Mouse (Mus musculus) hindbrain, embryonic 13.5 days (tissue): ENCODE measurements around the gene Upp1. TPM values are rescaled to one million over a fixed set of nuclear protein-coding genes. Genes with fewer than 3 reads are reported as not detected.
"Not testable (repeated sequence)": the region's sequence is repeated elsewhere in the genome, so short reads cannot be mapped to it uniquely, and the experiment has no call there.

Source experiments
- ATAC-seq: fragments of 200-750 bp; cut with Nextera tagmentation; 2 replicates; pipeline ENCODE4 v1.8.0; 2017; ENCODE audit warnings: moderate TSS enrichment; ENCODE audit not compliant: low FRiP score
- H3K27ac ChIP-seq: fragments of 300-500 bp; sonication (generic); 2 replicates; pipeline ENCODE4 v1.5.1; 2015; ENCODE audit warnings: inconsistent platforms, mild to moderate bottlenecking, moderate library complexity
- H3K27me3 ChIP-seq: fragments of 300-500 bp; sonication (generic); 2 replicates; pipeline ENCODE4 v1.6.1; 2015; ENCODE audit warnings: mild to moderate bottlenecking, inconsistent platforms
- H3K36me3 ChIP-seq: fragments of 300-500 bp; sonication (generic); 2 replicates; pipeline ENCODE4 v1.6.1; 2015; ENCODE audit warnings: mild to moderate bottlenecking, inconsistent platforms
- H3K4me1 ChIP-seq: fragments of 300-500 bp; sonication (generic); replicated peaks from 2 replicates; pipeline ENCODE4 v1.6.1; 2015; ENCODE audit warnings: inconsistent platforms
- H3K4me2 ChIP-seq: fragments of 300-500 bp; sonication (generic); 2 replicates; pipeline ENCODE4 v1.6.1; 2015; ENCODE audit warnings: inconsistent platforms, mild to moderate bottlenecking, moderate library complexity
- H3K4me3 ChIP-seq: fragments of 300-500 bp; sonication (generic); 2 replicates; pipeline ENCODE4 v1.5.1; 2015; ENCODE audit warnings: mild to moderate bottlenecking, inconsistent platforms
- H3K9ac ChIP-seq: fragments of 300-500 bp; sonication (generic); 2 replicates; pipeline ENCODE4 v1.6.1; 2015; ENCODE audit warnings: mild to moderate bottlenecking, inconsistent platforms
- H3K9me3 ChIP-seq: fragments of 300-500 bp; sonication (generic); 2 replicates; pipeline ENCODE4 v1.6.1; 2016; ENCODE audit warnings: inconsistent platforms
- WGBS: fragments of 180-500 bp; shearing (Covaris S2); methylation state at CpG from one replicate; pipeline ENCODE4 v1.1.7; 2015; 5-methylcytosine and 5-hydroxymethylcytosine counted together
- polyA plus RNA-seq: library from polyadenylated mRNA; unstranded; fragments of >200 nt; fragmentation: Nextera tagmentation; extraction: Ambion mirVana; gene quantifications from 2 replicates; pipeline ENCODE4 v1.2.1, GENCODE M21; 2015

Gene Upp1
- polyA plus RNA-seq, 1 experiment from 2014 or later = 2.0 TPM

DNA sequence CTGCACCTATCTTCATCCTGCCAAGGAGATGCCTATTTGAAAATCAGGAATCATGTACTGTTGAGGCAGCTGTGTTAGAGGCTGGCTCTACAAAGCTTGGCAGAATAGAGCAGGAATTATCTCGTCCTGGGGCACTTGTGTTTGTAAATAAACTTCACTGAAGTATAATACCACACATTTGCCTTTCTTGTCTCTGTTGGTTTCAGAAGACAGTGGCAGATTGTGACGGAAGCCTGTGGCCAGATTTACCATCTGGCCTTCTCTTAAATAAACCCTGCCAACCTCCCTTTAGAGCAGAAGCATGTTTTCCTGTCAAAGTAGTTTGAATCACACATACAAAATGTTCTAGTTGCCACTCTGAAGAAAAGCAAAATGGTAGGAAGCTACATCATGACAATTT, 10.2 kb downstream of the Upp1 start:
- no peaks in the 10 kb centered on the region for H3K9me3 ChIP-seq
- H3K27me3 ChIP-seq = no peaks in the 10 kb centered on the region
- H3K4me2 ChIP-seq = no peak overlapping the region
- no peak overlapping the region for H3K27ac ChIP-seq
- H3K4me3 ChIP-seq = no peak overlapping the region
- H3K9ac ChIP-seq = no peak overlapping the region
- H3K4me1 ChIP-seq = no peaks in the 10 kb centered on the region
- 67% methylated on average over 2 of the region's 2 CpGs for WGBS
- H3K36me3 ChIP-seq = no peaks in the 10 kb centered on the region
- no peak for ATAC-seq

DNA sequence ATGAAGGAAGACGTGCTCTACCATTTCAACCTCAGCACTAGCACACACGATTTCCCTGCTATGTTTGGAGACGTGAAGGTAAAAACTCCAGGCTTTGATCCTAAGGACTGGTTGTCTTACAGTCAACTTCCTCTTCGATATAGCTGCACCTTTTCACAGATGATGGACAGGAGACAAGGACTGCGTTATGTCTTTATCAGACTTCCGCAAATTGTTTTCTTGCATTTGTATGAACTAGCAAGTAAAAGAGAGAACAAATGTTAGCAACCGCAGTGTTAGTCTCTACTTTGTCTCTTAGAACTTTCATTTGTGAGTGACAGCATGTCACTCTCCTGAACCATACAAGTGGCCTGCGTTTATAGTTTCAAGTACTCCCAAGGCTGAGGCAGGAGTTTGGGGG, 11.6 kb downstream of the Upp1 start:
- Histone ChIP-seq H3K27me3 (no peaks in the 10 kb centered on the region), H3K4me1 (no peaks in the 10 kb centered on the region), H3K4me3 (no peak overlapping the region), H3K27ac (no peak overlapping the region), H3K9ac (no peak overlapping the region), H3K9me3 (no peaks in the 10 kb centered on the region), H3K4me2 (no peak overlapping the region), H3K36me3 (no peaks in the 10 kb centered on the region)
- WGBS = 96% methylated on average over 8 of the region's 8 CpGs
- ATAC-seq = no peak

DNA sequence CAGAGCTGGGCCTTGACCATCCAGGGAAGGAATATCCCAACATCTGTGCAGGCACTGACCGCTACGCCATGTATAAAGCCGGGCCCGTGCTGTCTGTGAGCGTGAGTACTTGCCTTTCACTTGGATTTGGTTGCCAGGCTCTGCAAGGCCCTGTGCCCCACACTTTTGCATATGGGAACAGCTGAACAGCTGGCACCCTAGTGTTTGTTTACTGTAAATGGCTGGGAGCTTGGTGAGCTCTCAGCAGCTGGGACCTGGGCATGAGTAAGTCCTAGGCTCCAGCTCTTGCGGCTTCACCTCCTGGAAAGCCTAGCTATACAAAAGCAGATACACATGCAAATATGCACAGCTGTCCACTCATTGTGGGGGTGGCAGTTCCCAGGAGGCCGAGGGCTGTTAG, 13.8 kb downstream of the Upp1 start:
- WGBS = 79% methylated on average over 7 of the region's 7 CpGs
- no peak for ATAC-seq

DNA sequence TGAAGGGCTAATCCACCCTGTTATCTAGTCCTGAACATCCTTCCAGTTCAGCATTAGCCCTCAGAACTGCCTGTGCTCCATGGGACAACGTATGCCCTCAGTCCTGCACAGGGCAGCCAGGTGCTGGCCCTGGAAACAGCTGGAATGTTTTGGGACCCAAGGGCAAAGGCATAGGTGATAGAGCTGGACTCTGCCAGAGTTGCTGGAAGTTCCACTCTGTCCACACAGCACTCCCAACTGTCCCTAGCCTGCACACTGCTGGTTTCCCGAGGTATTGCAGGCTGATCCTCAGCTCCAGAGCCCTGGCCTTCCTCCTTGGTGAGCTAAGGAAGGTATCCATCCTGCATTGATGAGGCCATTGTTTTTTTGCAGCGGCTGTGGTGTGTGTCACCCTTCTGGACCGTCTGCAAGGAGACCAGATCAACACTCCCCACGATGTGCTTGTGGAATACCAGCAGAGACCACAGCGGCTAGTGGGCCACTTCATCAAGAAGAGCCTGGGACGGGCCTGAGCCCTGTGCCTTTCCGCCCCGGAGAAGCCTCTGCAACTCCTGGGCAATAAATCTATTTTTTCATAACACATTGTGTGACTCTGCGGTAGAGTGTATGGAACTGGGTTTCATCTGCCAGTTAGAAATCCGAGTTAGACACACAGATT, 17.8 kb downstream of the Upp1 start:
- ATAC-seq = 0 out of 2 replicates have a peak, but pooled peaks have one; percentile 41
- Histone ChIP-seq H3K4me1 (no peaks in the 10 kb centered on the region), H3K36me3 (no peaks in the 10 kb centered on the region), H3K4me3 (no peak overlapping the region), H3K9me3 (no peaks in the 10 kb centered on the region), H3K27ac (no peak overlapping the region), H3K4me2 (no peak overlapping the region), H3K9ac (no peak overlapping the region), H3K27me3 (no peaks in the 10 kb centered on the region)
- WGBS = 77% methylated on average over 11 of the region's 11 CpGs

More for the DNA sequence above, 13.8 kb downstream of the Upp1 start:
- Histone ChIP-seq H3K9me3 (no peaks in the 10 kb centered on the region), H3K27me3 (no peaks in the 10 kb centered on the region), H3K4me3 (no peak overlapping the region), H3K27ac (no peak overlapping the region), H3K4me1 (no peaks in the 10 kb centered on the region), H3K9ac (no peak overlapping the region), H3K36me3 (no peaks in the 10 kb centered on the region), H3K4me2 (no peak overlapping the region)

DNA sequence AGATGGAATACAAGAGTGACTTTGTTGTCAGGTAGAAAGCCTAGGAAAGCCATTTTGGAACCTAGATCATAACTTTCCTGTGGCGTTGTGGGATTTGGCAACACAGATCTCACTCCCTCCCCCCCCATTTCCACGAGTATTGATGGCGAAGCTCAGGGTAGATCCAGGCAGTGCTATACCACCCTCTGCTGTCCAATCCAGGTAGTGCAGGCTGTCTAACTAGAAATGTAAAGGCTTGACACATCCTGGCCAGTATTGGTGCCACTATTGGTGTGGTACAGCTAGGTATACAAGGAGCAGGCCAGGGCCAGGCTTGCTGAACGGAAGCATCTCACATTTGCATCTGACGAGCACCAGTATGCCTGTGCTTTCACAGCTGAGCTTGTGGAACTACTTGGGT, 18.6 kb downstream of the Upp1 start:
- peak; percentile 58; the same call in 1 of the 2 replicates for ATAC-seq
- Histone ChIP-seq H3K4me3 (no peak overlapping the region), H3K4me2 (no peak overlapping the region), H3K36me3 (no peaks in the 10 kb centered on the region), H3K9ac (no peak overlapping the region), H3K27me3 (no peaks in the 10 kb centered on the region), H3K27ac (no peak overlapping the region), H3K4me1 (no peaks in the 10 kb centered on the region), H3K9me3 (no peaks in the 10 kb centered on the region)
- WGBS = 21% methylated on average over 5 of the region's 5 CpGs

DNA sequence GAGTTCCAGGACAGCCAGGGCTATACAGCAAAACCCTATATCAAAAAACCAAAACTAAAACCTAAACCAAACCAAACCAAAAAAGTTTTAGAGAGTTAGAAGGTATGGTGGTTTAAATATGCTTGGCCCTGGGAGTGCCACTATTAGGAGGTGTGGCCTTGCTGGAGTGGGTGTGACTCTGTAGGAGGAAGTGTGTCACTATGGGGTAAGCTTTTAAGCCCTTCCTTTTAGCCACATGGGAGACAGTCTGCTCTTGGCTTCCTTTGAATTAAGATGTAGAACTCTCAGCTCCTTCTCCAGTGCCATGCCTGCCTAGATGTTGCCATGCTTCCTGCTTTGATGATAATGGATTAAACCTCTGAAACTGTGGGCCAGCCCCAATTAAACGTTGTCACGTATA, 27.2 kb downstream of the Upp1 start:
- H3K36me3 ChIP-seq = no peaks in the 10 kb centered on the region
- H3K4me1 ChIP-seq = no peaks in the 10 kb centered on the region
- 0 out of 2 replicates have a peak, but pooled peaks cover 3% of the 10 kb centered on the region for H3K9me3 ChIP-seq
- H3K27ac ChIP-seq = no peak overlapping the region
- no peak overlapping the region for H3K9ac ChIP-seq
- WGBS = 90% methylated on average over 2 of the region's 2 CpGs
- no peak for ATAC-seq
- no peak overlapping the region for H3K4me2 ChIP-seq
- no peak overlapping the region for H3K4me3 ChIP-seq
- H3K27me3 ChIP-seq = no peaks in the 10 kb centered on the region

DNA sequence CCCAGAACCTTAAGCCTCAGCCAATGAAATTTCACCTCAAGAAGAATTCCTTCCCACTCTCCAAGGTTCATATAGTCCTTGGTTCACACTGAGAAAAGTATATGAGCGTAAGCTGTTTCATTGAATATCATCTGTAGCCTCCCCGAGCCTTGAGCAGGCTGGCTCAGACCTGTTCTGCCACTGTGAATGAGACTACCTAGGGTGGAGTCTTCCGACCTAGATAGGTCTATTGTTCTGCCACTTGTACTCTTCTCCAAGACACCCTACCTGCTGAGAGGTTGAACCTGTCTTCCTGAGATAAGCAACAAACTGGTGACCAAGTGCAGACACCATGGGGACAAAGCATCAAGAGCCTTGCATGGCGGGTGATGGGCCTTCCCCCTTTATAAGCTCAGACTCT, 28.2 kb downstream of the Upp1 start:
- no peak overlapping the region for H3K4me2 ChIP-seq
- ATAC-seq = no peak
- no peak overlapping the region for H3K9ac ChIP-seq
- H3K36me3 ChIP-seq = no peaks in the 10 kb centered on the region
- H3K9me3 ChIP-seq = 0 out of 2 replicates have a peak, but pooled peaks cover 3% of the 10 kb centered on the region
- no peaks in the 10 kb centered on the region for H3K27me3 ChIP-seq
- WGBS = 92% methylated on average over 4 of the region's 4 CpGs
- H3K4me1 ChIP-seq = no peaks in the 10 kb centered on the region
- H3K27ac ChIP-seq = no peak overlapping the region
- H3K4me3 ChIP-seq = no peak overlapping the region

DNA sequence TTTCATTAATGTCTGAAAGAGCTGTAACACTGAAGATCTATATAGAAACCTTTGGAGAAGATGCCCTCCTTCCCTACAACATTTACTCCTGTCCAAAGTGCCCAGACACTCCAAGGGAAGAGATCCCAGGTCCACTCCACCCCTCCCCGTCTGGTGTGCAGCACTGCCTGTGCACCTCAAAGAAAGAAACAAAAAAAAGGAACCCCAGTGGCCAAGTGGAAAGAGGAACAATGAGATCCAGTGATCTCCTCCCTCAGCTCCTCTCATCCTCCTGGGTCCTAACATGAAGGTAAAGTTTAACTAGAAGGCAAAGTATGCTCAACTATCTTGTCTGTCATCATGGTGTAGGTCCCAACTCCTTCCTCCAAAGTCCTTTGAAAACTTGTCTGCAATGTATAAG, 28.8 kb downstream of the Upp1 start:
- 0 out of 2 replicates have a peak, but pooled peaks cover 3% of the 10 kb centered on the region for H3K9me3 ChIP-seq
- 93% methylated on average over 1 of the region's 1 CpGs for WGBS
- ATAC-seq = no peak

DNA sequence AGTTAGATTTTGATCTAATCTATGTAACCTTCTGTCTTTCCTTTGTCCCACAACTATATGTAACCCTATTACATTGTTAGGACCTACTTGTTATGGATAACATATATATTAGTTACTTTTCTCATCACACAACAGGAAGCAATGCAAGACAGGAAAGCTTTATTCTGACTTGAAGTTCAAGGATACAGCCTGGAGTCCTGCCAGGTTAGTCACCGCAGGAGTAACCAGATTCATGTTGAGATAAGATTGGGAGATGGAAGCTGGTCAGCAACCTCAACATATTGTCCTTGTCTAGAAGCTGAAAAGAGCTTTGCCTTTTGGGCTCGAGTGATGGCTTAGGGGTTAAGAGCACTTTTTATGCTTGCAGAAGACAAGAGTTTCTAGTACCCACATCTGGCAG, 30.3 kb downstream of the Upp1 start:
- ATAC-seq = no peak

More for the DNA sequence above, 28.8 kb downstream of the Upp1 start:
- no peak overlapping the region for H3K4me3 ChIP-seq
- no peaks in the 10 kb centered on the region for H3K36me3 ChIP-seq
- H3K4me1 ChIP-seq = no peaks in the 10 kb centered on the region
- no peak overlapping the region for H3K27ac ChIP-seq
- no peak overlapping the region for H3K4me2 ChIP-seq
- no peak overlapping the region for H3K9ac ChIP-seq
- no peaks in the 10 kb centered on the region for H3K27me3 ChIP-seq

DNA sequence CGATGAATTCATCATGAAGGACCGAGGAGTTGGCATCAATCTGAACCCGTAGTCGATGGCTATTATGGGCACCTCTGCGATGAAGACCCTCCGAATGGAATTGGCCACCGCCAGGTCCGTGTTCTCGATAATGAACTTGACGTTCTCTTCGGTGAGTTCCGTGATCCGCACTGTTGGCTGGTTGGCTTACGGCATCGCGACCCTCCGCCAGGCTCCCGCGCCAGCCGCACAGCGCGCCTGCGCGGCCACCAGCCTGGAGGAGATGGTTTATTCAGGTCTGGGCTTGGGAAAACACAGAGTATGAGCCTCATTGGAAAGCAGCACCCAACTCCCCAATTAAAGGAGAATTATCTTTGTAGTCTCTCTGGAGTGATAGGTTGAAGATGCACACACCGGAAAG, 32.5 kb downstream of the Upp1 start:
- not testable (repeated sequence) for H3K4me2 ChIP-seq, H3K4me3 ChIP-seq, H3K4me1 ChIP-seq, H3K36me3 ChIP-seq, ATAC-seq, H3K9ac ChIP-seq, H3K27me3 ChIP-seq, H3K27ac ChIP-seq, H3K9me3 ChIP-seq
- WGBS = 82% methylated on average over 25 of the region's 25 CpGs

More for the DNA sequence above, 30.3 kb downstream of the Upp1 start:
- no peak overlapping the region for H3K4me3 ChIP-seq
- H3K27me3 ChIP-seq = no peaks in the 10 kb centered on the region
- H3K27ac ChIP-seq = no peak overlapping the region
- no peak overlapping the region for H3K9ac ChIP-seq
- H3K9me3 ChIP-seq = 0 out of 2 replicates have a peak, but pooled peaks cover 3% of the 10 kb centered on the region
- H3K4me1 ChIP-seq = no peaks in the 10 kb centered on the region
- H3K4me2 ChIP-seq = no peak overlapping the region
- 88% methylated on average over 2 of the region's 2 CpGs for WGBS
- H3K36me3 ChIP-seq = no peaks in the 10 kb centered on the region

DNA sequence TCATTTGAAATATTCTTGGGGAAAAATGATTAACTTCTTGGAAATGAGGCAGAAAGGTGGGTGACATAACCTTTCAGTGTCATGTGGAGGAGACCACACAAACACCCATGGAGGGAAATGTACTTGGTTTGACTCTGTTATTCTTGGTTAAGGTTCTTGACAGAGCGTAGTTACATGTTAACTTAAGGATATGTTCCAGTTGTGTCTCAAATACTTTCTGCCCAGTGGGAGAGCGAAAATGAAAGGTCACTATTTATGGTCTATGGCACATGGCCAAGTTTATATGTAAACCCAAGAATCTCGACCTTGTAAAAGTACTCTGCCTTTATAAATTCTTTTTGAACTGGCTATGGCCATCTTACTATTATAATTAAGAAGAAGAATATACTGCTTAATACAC, 42.0 kb downstream of the Upp1 start:
- no peak for ATAC-seq
- Histone ChIP-seq H3K4me1 (no peaks in the 10 kb centered on the region), H3K9ac (no peak overlapping the region), H3K36me3 (no peaks in the 10 kb centered on the region), H3K4me3 (no peak overlapping the region), H3K27ac (no peak overlapping the region), H3K27me3 (no peaks in the 10 kb centered on the region), H3K9me3 (no peaks in the 10 kb centered on the region), H3K4me2 (no peak overlapping the region)
- WGBS = 79% methylated on average over 3 of the region's 3 CpGs

DNA sequence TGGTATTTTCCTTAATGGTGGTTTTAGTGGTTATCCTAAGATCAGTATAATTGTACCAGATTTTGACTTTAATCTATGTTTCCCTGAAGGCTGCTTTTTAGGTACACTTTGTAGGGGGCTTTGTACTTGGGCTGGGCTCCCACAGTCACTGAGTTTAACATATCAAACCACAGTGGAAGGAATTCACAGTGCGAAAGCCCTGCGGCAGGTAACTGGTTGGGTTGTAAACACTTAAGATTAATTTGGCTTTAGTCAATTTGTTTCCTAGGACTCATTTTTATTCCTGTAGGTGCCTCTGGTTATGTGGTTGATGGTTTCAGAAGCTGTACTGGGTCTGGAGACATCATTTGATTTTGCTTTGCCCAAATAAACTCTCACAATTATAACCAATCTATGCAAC, 49.4 kb downstream of the Upp1 start:
- no peak overlapping the region for H3K4me2 ChIP-seq
- WGBS = 90% methylated on average over 2 of the region's 2 CpGs
- no peak overlapping the region for H3K4me3 ChIP-seq
- H3K36me3 ChIP-seq = no peaks in the 10 kb centered on the region
- no peak overlapping the region for H3K27ac ChIP-seq
- no peaks in the 10 kb centered on the region for H3K27me3 ChIP-seq
- H3K9ac ChIP-seq = no peak overlapping the region
- H3K4me1 ChIP-seq = no peaks in the 10 kb centered on the region
- no peak for ATAC-seq
- no peaks in the 10 kb centered on the region for H3K9me3 ChIP-seq

DNA sequence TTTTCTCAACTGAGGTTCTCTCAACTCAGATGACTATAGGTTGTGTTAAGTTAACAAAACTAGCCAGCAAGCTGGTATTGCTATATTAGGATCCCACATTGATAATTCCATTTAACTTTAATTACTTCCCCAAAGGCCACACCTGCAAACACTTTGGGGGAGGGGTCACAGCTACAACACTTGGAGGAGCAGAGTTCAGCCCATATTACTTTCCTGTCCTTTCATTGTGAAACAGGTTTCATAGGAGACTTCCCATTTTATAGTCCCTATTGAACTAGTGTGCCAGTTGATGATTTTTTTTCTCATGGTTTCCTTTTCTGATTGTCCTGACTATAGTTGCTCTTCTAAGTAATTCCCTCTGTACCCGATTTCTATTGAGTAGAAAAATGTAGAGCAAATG, 63.6 kb downstream of the Upp1 start:
- WGBS = 90% methylated on average over 1 of the region's 1 CpGs
- Histone ChIP-seq H3K9me3 (no peaks in the 10 kb centered on the region), H3K27me3 (no peaks in the 10 kb centered on the region), H3K9ac (no peak overlapping the region), H3K4me2 (no peak overlapping the region), H3K4me1 (no peaks in the 10 kb centered on the region), H3K27ac (no peak overlapping the region), H3K4me3 (no peak overlapping the region), H3K36me3 (no peaks in the 10 kb centered on the region)
- no peak for ATAC-seq
